Mouse (Mus musculus): ENCODE data around the gene Itgb8.

DNA sequence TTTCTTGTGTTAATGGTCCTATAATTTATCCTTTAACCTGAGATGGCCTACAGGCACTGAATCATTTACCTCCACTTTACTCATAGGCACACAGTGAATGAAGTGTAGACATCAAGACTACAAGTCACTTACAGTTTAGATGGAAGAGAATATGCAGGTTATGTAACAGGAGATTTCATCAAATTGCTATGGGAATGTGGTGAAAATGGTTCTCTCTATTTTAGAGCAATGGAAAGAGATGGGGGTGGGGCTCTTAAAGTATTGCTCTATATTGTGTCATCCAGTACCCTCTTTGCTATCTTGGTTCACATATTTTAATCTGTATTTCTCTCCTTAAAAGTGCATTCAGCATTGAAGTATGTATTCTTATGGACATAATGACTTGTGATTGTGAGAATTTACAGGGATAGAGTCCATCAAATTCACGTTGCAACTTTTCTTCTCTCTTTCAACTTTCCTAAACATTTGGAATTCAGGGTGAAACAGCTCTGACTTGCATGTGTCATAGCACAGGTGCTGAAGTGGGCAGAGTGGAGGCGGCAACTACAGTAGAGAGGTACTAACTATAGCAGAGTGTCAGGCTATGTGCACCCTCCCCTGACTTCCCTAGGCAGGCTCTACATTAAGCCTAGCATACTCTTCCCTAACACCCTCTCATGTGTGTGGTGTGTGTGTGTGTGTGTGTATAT, 29.1 kb downstream of the Itgb8 start:
- TF ChIP-seq CTCF (IDR thresholded peaks at IDR 0.05; ENCODE audit: borderline replicate concordance, insufficient read depth, low read depth, low read length) = no peak
- no peak for TF ChIP-seq POLR2A (IDR thresholded peaks at IDR 0.05; ENCODE audit: borderline replicate concordance, insufficient read depth, low read length)

All from cerebellum, adult 2 months (tissue).